Mouse (Mus musculus) heart, postnatal 25 days (tissue): Measurements from ENCODE around the gene Actl6b. TPM values are rescaled to one million over a fixed set of nuclear protein-coding genes. Genes with fewer than 3 reads are reported as not detected.
A peak's percentile ranks its signal among the peaks of the same experiment; 100 is the strongest.

ENCODE experiments used
- DNase-seq: peaks from one replicate; pipeline ENCODE4 v3.0.0; 2022; ENCODE audit warnings: low spot score
- intact Hi-C: fragments of 180-260 bp; cut with DNase I; formaldehyde crosslinking; loops from one replicate; pipeline ENCODE4 v1.15.1; 2025
- total RNA-seq, 2 experiments: library from RNA; stranded (reverse); gene quantifications; 2 replicates each; pipeline ENCODE4 v1.2.3; 2021

The Actl6b gene
- not detected for total RNA-seq

- no peak for DNase-seq
- intact Hi-C loops = no loop called here
These were observed at the start of gene Actl6b for GRCm38 (mm10) chr5:137553411-137553837. TSS of gene Actl6b (plus strand) at chr5:137553517.

- no peak for DNase-seq
- intact Hi-C loops = loop anchor here (5.0 to 10.0 kb wide), 2 partner anchors 169 to 212 kb away; partner anchors contain the start of genes Slc12a9 and Ufsp1
These were observed 49.3 kb upstream of the Actl6b start for GRCm38 (mm10) chr5:137504041-137504440.

GRCm38 (mm10) chr5:137510014-137510501 is 43.3 kb upstream of the Actl6b start:
- DNase-seq = peak; percentile 73
- intact Hi-C loops = loop anchor here (1.0 to 5.0 kb wide), 2 partner anchors 20 to 142 kb away; no protein-coding TSS in a partner anchor

- no peak for DNase-seq
- intact Hi-C loops = loop anchor here (1.0 to 5.0 kb wide), 2 partner anchors 20 to 142 kb away; no protein-coding TSS in a partner anchor
These were observed 42.5 kb upstream of the Actl6b start for GRCm38 (mm10) chr5:137510573-137511390.

GRCm38 (mm10) chr5:137511706-137512105 is 41.6 kb upstream of the Actl6b start:
- DNase-seq = no peak
- intact Hi-C loops = loop anchor here (5.0 kb wide), 1 partner anchor 141 kb away; no protein-coding TSS in a partner anchor

GRCm38 (mm10) chr5:137512847-137513794 is 40.2 kb upstream of the Actl6b start:
- intact Hi-C loops = loop anchor here (5.0 kb wide), 1 partner anchor 139 kb away; no protein-coding TSS in a partner anchor
- no peak for DNase-seq

- intact Hi-C loops = loop anchor here (5.0 kb wide), 1 partner anchor 138 kb away; no protein-coding TSS in a partner anchor
- DNase-seq = no peak
These were observed 39.2 kb upstream of the Actl6b start for GRCm38 (mm10) chr5:137513951-137514721.

- intact Hi-C loops = loop anchor here (5.0 kb wide), 2 partner anchors 137 to 242 kb away; no protein-coding TSS in a partner anchor
- DNase-seq = no peak
These were observed 38.5 kb upstream of the Actl6b start for GRCm38 (mm10) chr5:137514811-137515210.

GRCm38 (mm10) chr5:137518436-137518835 is 34.9 kb upstream of the Actl6b start, which contains the start of gene Gigyf1:
TSS of gene Gigyf1 (plus strand) at chr5:137518548.
- no peak for DNase-seq
- intact Hi-C loops = loop anchor here (5.0 kb wide), 1 partner anchor 239 kb away; no protein-coding TSS in a partner anchor

GRCm38 (mm10) chr5:137519691-137520550 is 33.4 kb upstream of the Actl6b start:
- intact Hi-C loops = loop anchor here (5.0 kb wide), 1 partner anchor 237 kb away; no protein-coding TSS in a partner anchor

GRCm38 (mm10) chr5:137521861-137522260 is 31.5 kb upstream of the Actl6b start:
- DNase-seq = no peak
- intact Hi-C loops = no loop called here

More at GRCm38 (mm10) chr5:137519691-137520550, 33.4 kb upstream of the Actl6b start:
- no peak for DNase-seq

- no peak for DNase-seq
- intact Hi-C loops = no loop called here
These were observed 30.6 kb upstream of the Actl6b start for GRCm38 (mm10) chr5:137522711-137523110.

- DNase-seq = no peak
- intact Hi-C loops = no loop called here
These were observed 29.7 kb upstream of the Actl6b start for GRCm38 (mm10) chr5:137523396-137524250.

GRCm38 (mm10) chr5:137524251-137524515 is 29.1 kb upstream of the Actl6b start:
- intact Hi-C loops = no loop called here
- DNase-seq = no peak

- DNase-seq = no peak
- intact Hi-C loops = no loop called here
These were observed 28.6 kb upstream of the Actl6b start for GRCm38 (mm10) chr5:137524671-137525070.

- intact Hi-C loops = no loop called here
- DNase-seq = no peak
These were observed 27.8 kb upstream of the Actl6b start for GRCm38 (mm10) chr5:137525511-137525910.

- no peak for DNase-seq
- intact Hi-C loops = no loop called here
These were observed 27.0 kb upstream of the Actl6b start for GRCm38 (mm10) chr5:137526192-137526936.
